Mouse (Mus musculus): ENCODE data around the gene Ctnna3. TPM values are rescaled to one million over a fixed set of nuclear protein-coding genes. Genes with fewer than 3 reads are reported as not detected.
"Not testable (repeated sequence)": the region's sequence is repeated elsewhere in the genome, so short reads cannot be mapped to it uniquely, and the experiment has no call there.

Gene Ctnna3
- polyA plus RNA-seq, 1 experiment: 0.17 TPM

GRCm38 (mm10) chr10:64671469-64671868, 1241.6 kb downstream of the Ctnna3 start:
- Histone ChIP-seq H3K4me3 (no peak overlapping the region), H3K79me2 (ENCODE audit: control insufficient read depth, insufficient read depth) (no peaks in the 10 kb centered on the region), H3ac (ENCODE audit: control insufficient read depth, insufficient read length) (no peak overlapping the region), H3K27me3 (ENCODE audit: control insufficient read depth, insufficient read depth, insufficient read length) (no peaks in the 10 kb centered on the region), H3K4me2 (ENCODE audit: low read depth) (no peak overlapping the region), H3K36me3 (ENCODE audit: control insufficient read depth, insufficient read depth) (no peaks in the 10 kb centered on the region)
- no peak for TF ChIP-seq MYOG (IDR thresholded peaks at IDR 0.05; ENCODE audit: control insufficient read depth in 1 of 3, insufficient read depth in 1 of 3, insufficient read length in 2 of 3, low read depth in 2 of 3)
- no peak for TF ChIP-seq POLR2A (IDR thresholded peaks at IDR 0.05; ENCODE audit: insufficient read length, low read depth)
- TF ChIP-seq MAX (IDR thresholded peaks at IDR 0.05; ENCODE audit: low read depth): no peak
- no peak for TF ChIP-seq CEBPB (IDR thresholded peaks at IDR 0.05; ENCODE audit: insufficient read depth, poor library complexity, severe bottlenecking)

GRCm38 (mm10) chr10:64675796-64676195, 1245.9 kb downstream of the Ctnna3 start:
- Histone ChIP-seq H3K79me2 (ENCODE audit: control insufficient read depth, insufficient read depth) (no peaks in the 10 kb centered on the region), H3K27me3 (ENCODE audit: control insufficient read depth, insufficient read depth, insufficient read length) (no peaks in the 10 kb centered on the region), H3ac (ENCODE audit: control insufficient read depth, insufficient read length) (no peak overlapping the region), H3K36me3 (ENCODE audit: control insufficient read depth, insufficient read depth) (no peaks in the 10 kb centered on the region), H3K4me2 (ENCODE audit: low read depth) (no peak overlapping the region), H3K4me3 (no peak overlapping the region)
- TF ChIP-seq REST (IDR thresholded peaks at IDR 0.05; ENCODE audit: insufficient read depth, insufficient read length) (no peak), MYOD1 (IDR thresholded peaks at IDR 0.05; ENCODE audit: control insufficient read depth in 1 of 3, insufficient read length in 2 of 3, low read depth in 2 of 3) (no peak), POLR2AphosphoS2 (IDR thresholded peaks at IDR 0.05; ENCODE audit: insufficient read length, low read depth) (no peak), CEBPB (IDR thresholded peaks at IDR 0.05; ENCODE audit: insufficient read depth, poor library complexity, severe bottlenecking) (no peak), MAX (IDR thresholded peaks at IDR 0.05; ENCODE audit: low read depth) (no peak), TCF12 (IDR thresholded peaks at IDR 0.05; ENCODE audit: insufficient read depth, poor library complexity, severe bottlenecking) (no peak), USF1 (IDR thresholded peaks at IDR 0.05; ENCODE audit: low read depth) (no peak), E2F4 (IDR thresholded peaks at IDR 0.05; ENCODE audit: insufficient read depth) (no peak), TCF3 (IDR thresholded peaks at IDR 0.05; ENCODE audit: insufficient read length, low read depth) (no peak), SRF (IDR thresholded peaks at IDR 0.05; ENCODE audit: control insufficient read depth, insufficient read length, low read depth) (no peak)

DNA sequence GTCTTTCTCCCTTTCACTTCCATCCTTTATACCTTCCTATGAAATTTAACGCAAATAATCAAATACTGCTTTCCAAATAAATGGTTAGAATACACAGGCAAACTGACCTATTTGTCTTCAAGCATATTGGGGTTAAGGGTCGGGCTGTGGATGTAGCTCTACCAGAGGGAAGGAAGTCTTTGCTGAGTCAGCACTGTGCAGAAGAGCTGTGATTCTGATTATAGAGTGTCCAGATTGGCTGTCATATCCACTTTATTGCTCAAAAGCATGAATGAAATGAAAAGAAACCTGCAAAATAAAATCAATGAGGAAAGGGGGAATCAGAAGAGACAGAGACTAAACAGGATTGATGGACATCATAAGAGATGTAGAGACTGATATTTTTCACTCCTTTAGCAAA, 1280.1 kb downstream of the Ctnna3 start:
- Histone ChIP-seq H3K36me3 (ENCODE audit: control insufficient read depth, insufficient read depth) (no peaks in the 10 kb centered on the region), H3K27me3 (ENCODE audit: control insufficient read depth, insufficient read depth, insufficient read length) (no peaks in the 10 kb centered on the region), H3K4me3 (no peak overlapping the region), H3K4me2 (ENCODE audit: low read depth) (no peak overlapping the region), H3K79me2 (ENCODE audit: control insufficient read depth, insufficient read depth) (no peaks in the 10 kb centered on the region), H3ac (ENCODE audit: control insufficient read depth, insufficient read length) (no peak overlapping the region)
- TF ChIP-seq POLR2AphosphoS2 (IDR thresholded peaks at IDR 0.05; ENCODE audit: insufficient read length, low read depth): no peak
- no peak for TF ChIP-seq MAX (IDR thresholded peaks at IDR 0.05; ENCODE audit: low read depth)
- TF ChIP-seq MYOD1 (IDR thresholded peaks at IDR 0.05; ENCODE audit: control insufficient read depth in 1 of 3, insufficient read length in 2 of 3, low read depth in 2 of 3): no peak
- TF ChIP-seq USF1 (IDR thresholded peaks at IDR 0.05; ENCODE audit: low read depth): no peak
- no peak for TF ChIP-seq TCF3 (IDR thresholded peaks at IDR 0.05; ENCODE audit: insufficient read length, low read depth)
- no peak for TF ChIP-seq TCF12 (IDR thresholded peaks at IDR 0.05; ENCODE audit: insufficient read depth, poor library complexity, severe bottlenecking)
- TF ChIP-seq SRF (IDR thresholded peaks at IDR 0.05; ENCODE audit: control insufficient read depth, insufficient read length, low read depth): no peak
- TF ChIP-seq CEBPB (IDR thresholded peaks at IDR 0.05; ENCODE audit: insufficient read depth, poor library complexity, severe bottlenecking): no peak
- no peak for TF ChIP-seq E2F4 (IDR thresholded peaks at IDR 0.05; ENCODE audit: insufficient read depth)
- no peak for TF ChIP-seq POLR2A (IDR thresholded peaks at IDR 0.05; ENCODE audit: insufficient read length, low read depth)
- no peak for TF ChIP-seq REST (IDR thresholded peaks at IDR 0.05; ENCODE audit: insufficient read depth, insufficient read length)
- TF ChIP-seq MYOG (IDR thresholded peaks at IDR 0.05; ENCODE audit: control insufficient read depth in 1 of 3, insufficient read depth in 1 of 3, insufficient read length in 2 of 3, low read depth in 2 of 3): no peak

GRCm38 (mm10) chr10:64718036-64718435, 1288.1 kb downstream of the Ctnna3 start:
- Histone ChIP-seq H3K4me2 (ENCODE audit: low read depth) (no peak overlapping the region), H3K79me2 (ENCODE audit: control insufficient read depth, insufficient read depth) (no peaks in the 10 kb centered on the region), H3ac (ENCODE audit: control insufficient read depth, insufficient read length) (no peak overlapping the region), H3K36me3 (ENCODE audit: control insufficient read depth, insufficient read depth) (no peaks in the 10 kb centered on the region), H3K4me3 (no peak overlapping the region), H3K27me3 (ENCODE audit: control insufficient read depth, insufficient read depth, insufficient read length) (no peaks in the 10 kb centered on the region)
- TF ChIP-seq MYOG (IDR thresholded peaks at IDR 0.05; ENCODE audit: control insufficient read depth in 1 of 3, insufficient read depth in 1 of 3, insufficient read length in 2 of 3, low read depth in 2 of 3) (no peak), POLR2AphosphoS2 (IDR thresholded peaks at IDR 0.05; ENCODE audit: insufficient read length, low read depth) (no peak)

DNA sequence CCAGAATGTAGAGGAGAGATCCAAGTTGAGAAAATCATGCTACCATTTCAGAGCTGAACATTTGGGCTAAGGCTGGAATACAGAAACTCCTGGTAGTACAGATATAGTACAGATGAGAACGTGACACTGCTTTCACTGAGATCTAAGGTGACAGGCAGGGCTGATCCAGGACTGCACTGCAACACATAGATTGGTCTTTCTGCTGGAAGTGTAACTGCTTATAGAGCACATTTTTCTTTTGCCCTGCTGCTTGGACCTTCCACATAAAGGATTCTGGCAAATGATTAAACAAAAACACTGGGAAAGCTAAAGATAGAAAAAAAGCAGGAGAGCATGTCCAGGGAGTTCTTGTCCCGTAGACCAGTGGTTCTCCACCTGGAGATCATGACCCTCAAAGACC, 1305.8 kb downstream of the Ctnna3 start:
- Histone ChIP-seq H3K79me2 (ENCODE audit: control insufficient read depth, insufficient read depth) (no peaks in the 10 kb centered on the region), H3K4me2 (ENCODE audit: low read depth) (no peak overlapping the region), H3K36me3 (ENCODE audit: control insufficient read depth, insufficient read depth) (no peaks in the 10 kb centered on the region), H3K27me3 (ENCODE audit: control insufficient read depth, insufficient read depth, insufficient read length) (no peaks in the 10 kb centered on the region), H3K4me3 (no peak overlapping the region), H3ac (ENCODE audit: control insufficient read depth, insufficient read length) (no peak overlapping the region)
- TF ChIP-seq E2F4 (IDR thresholded peaks at IDR 0.05; ENCODE audit: insufficient read depth) (no peak), MYOG (IDR thresholded peaks at IDR 0.05; ENCODE audit: control insufficient read depth in 1 of 3, insufficient read depth in 1 of 3, insufficient read length in 2 of 3, low read depth in 2 of 3) (no peak)

GRCm38 (mm10) chr10:64736616-64737015, 1306.7 kb downstream of the Ctnna3 start:
- no peaks in the 10 kb centered on the region for H3K79me2 ChIP-seq (ENCODE audit: control insufficient read depth, insufficient read depth)
- TF ChIP-seq MAX (IDR thresholded peaks at IDR 0.05; ENCODE audit: low read depth) (no peak), POLR2AphosphoS2 (IDR thresholded peaks at IDR 0.05; ENCODE audit: insufficient read length, low read depth) (no peak), E2F4 (IDR thresholded peaks at IDR 0.05; ENCODE audit: insufficient read depth) (no peak), CEBPB (IDR thresholded peaks at IDR 0.05; ENCODE audit: insufficient read depth, poor library complexity, severe bottlenecking) (no peak), USF1 (IDR thresholded peaks at IDR 0.05; ENCODE audit: low read depth) (no peak), SRF (IDR thresholded peaks at IDR 0.05; ENCODE audit: control insufficient read depth, insufficient read length, low read depth) (no peak), POLR2A (IDR thresholded peaks at IDR 0.05; ENCODE audit: insufficient read length, low read depth) (no peak), REST (IDR thresholded peaks at IDR 0.05; ENCODE audit: insufficient read depth, insufficient read length) (no peak), MYOD1 (IDR thresholded peaks at IDR 0.05; ENCODE audit: control insufficient read depth in 1 of 3, insufficient read length in 2 of 3, low read depth in 2 of 3) (no peak), MYOG (IDR thresholded peaks at IDR 0.05; ENCODE audit: control insufficient read depth in 1 of 3, insufficient read depth in 1 of 3, insufficient read length in 2 of 3, low read depth in 2 of 3) (no peak), TCF12 (IDR thresholded peaks at IDR 0.05; ENCODE audit: insufficient read depth, poor library complexity, severe bottlenecking) (no peak), TCF3 (IDR thresholded peaks at IDR 0.05; ENCODE audit: insufficient read length, low read depth) (no peak)
- no peaks in the 10 kb centered on the region for H3K27me3 ChIP-seq (ENCODE audit: control insufficient read depth, insufficient read depth, insufficient read length)
- H3K4me3 ChIP-seq: no peak overlapping the region
- H3K4me2 ChIP-seq (ENCODE audit: low read depth): no peak overlapping the region
- no peaks in the 10 kb centered on the region for H3K36me3 ChIP-seq (ENCODE audit: control insufficient read depth, insufficient read depth)
- no peak overlapping the region for H3ac ChIP-seq (ENCODE audit: control insufficient read depth, insufficient read length)

GRCm38 (mm10) chr10:64741721-64742120, 1311.8 kb downstream of the Ctnna3 start:
- not testable (repeated sequence) for H3K79me2 ChIP-seq (ENCODE audit: control insufficient read depth, insufficient read depth); H3K4me2 ChIP-seq (ENCODE audit: low read depth); H3ac ChIP-seq (ENCODE audit: control insufficient read depth, insufficient read length); H3K4me3 ChIP-seq; H3K27me3 ChIP-seq (ENCODE audit: control insufficient read depth, insufficient read depth, insufficient read length); H3K36me3 ChIP-seq (ENCODE audit: control insufficient read depth, insufficient read depth)

DNA sequence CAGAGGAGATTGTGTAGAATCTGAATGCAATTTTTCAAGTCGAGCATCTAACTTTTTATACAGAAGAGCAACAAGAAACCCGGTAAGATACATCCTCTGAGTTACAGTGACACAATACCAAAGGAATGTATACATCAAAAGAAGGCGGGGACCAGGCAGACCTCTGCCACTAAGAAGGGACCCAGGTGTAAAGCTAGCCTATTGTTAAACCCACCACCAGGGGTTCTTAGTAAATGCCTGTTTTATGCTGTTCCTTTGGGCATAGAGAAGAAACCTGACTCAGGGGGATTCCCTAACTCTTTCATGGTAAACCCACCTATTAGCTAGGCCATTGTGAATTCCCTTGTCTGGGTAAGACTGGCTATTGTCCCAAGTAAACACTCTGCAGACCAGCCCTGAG, 1314.2 kb downstream of the Ctnna3 start:
- H3K79me2 ChIP-seq (ENCODE audit: control insufficient read depth, insufficient read depth); H3K36me3 ChIP-seq (ENCODE audit: control insufficient read depth, insufficient read depth); H3K4me2 ChIP-seq (ENCODE audit: low read depth); H3K27me3 ChIP-seq (ENCODE audit: control insufficient read depth, insufficient read depth, insufficient read length); H3ac ChIP-seq (ENCODE audit: control insufficient read depth, insufficient read length); H3K4me3 ChIP-seq: not testable (repeated sequence)

Data from myocyte (in vitro differentiated cells).